Comparison of ENCODE assay signal across 9 mouse cellular contexts in the genomic region with DNA sequence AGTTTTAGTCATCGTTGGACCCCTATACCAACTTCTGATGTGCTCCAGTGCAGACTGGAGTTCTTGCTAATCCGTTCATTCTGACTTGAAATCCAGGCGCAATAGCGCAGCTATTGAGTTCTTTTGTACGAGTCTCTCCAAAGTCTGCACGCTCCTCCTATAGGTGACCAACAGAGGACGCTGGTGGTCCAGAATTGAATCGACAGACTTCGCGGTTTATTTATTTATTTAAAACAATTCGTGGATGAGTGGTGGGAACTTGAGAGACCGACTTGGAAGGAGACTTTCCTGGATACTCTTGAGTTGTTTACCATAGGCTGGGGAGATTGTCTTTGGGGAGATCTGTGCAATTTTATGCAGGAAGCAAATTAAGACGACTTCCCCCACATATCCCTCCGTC. TPM values are rescaled to one million over a fixed set of nuclear protein-coding genes. Genes with fewer than 3 reads are reported as not detected.
A peak's percentile ranks its signal among the peaks of the same experiment; 100 is the strongest.
DNase-seq lines count a peak whose midpoint lies in the region; ATAC-seq and TF ChIP-seq lines count a peak whose summit lies in the region.
"Had no signal": no experiment of that assay in that cellular context is flagged by ENCODE, and none has a peak within 500 bp of the region (broad histone marks: within the 10 kb centered on the region; RNA-seq: fewer than 3 reads in every experiment).

No protein-coding gene starts in this region.

- 0 out of 2 replicates have a peak, but pooled peaks cover 1% of the 10 kb centered on the region for H3K27me3 ChIP-seq in heart, adult 2 months (ENCODE audit: control insufficient read depth, insufficient read depth, low read length)
- peaks cover 23% of the 10 kb centered on the region; the same call in 1 of the 2 replicates for H3K27me3 ChIP-seq in limb, embryonic 14.5 days (ENCODE audit: control insufficient read depth, insufficient read depth, low read length)
- H3K27me3 ChIP-seq in neural tube, embryonic 15.5 days (replicated peaks), result peaks cover 9% of the 10 kb centered on the region; the same call in 1 of the 2 replicates

- intact Hi-C loops in heart, adult 2 months (cut with DNase I), result loop anchor here (1.0 to 10.0 kb wide), 6 partner anchors 122 to 920 kb away; no protein-coding TSS in a partner anchor

- H3K4me2 ChIP-seq in limb, embryonic 14.5 days (replicated peaks; ENCODE audit: low read depth, low read length, severe bottlenecking), result peak overlapping the region; percentile 82
- peak overlapping the region; percentile 88 for H3K4me2 ChIP-seq in neural tube, embryonic 15.5 days

- WGBS in heart, adult 2 months, result 6% methylated on average over 14 of the region's 14 CpGs
- WGBS in limb, embryonic 14.5 days, result 9% methylated on average over 14 of the region's 14 CpGs
- WGBS in neural tube, embryonic 15.5 days, result 9% methylated on average over 14 of the region's 14 CpGs

- peak; percentile 63 for DNase-seq in adrenal gland, postnatal 10 days
- DNase-seq in adrenal gland, adult 18-20 months (ENCODE audit: low spot score in 2 of 2), result no peak
- DNase-seq in embryo, embryonic 9.5 days (ENCODE audit: extremely low spot score), result peak; percentile 76
- DNase-seq in heart, adult 2 months, result peak; percentile 40 to 50
- peak; percentile 62 for DNase-seq in kidney, adult 9 months
- peak; percentile 90 for DNase-seq in limb, embryonic 14.5 days (ENCODE audit: low spot score)
- DNase-seq in spleen, adult 12 weeks (ENCODE audit: low spot score), result no peak

- no peaks in the 10 kb centered on the region for H3K9me3 ChIP-seq in limb, embryonic 14.5 days (ENCODE audit: control insufficient read depth, low read length)
- H3K9me3 ChIP-seq in neural tube, embryonic 15.5 days (replicated peaks), result no peaks in the 10 kb centered on the region

- ATAC-seq in limb, embryonic 14.5 days (ENCODE audit: low FRiP score, low read depth), result no peak
- 0 out of 2 replicates have a peak, but pooled peaks have one; percentile 7 for ATAC-seq in neural tube, embryonic 15.5 days (ENCODE audit: low FRiP score)

- H3K36me3 ChIP-seq in heart, adult 2 months (ENCODE audit: control insufficient read depth, insufficient read depth, low read length), result no peaks in the 10 kb centered on the region
- H3K36me3 ChIP-seq in limb, embryonic 14.5 days (ENCODE audit: control insufficient read depth, insufficient read depth, low read length), result peaks cover under 1% of the 10 kb centered on the region; the same call in 1 of the 2 replicates
- H3K36me3 ChIP-seq in neural tube, embryonic 15.5 days, result no peaks in the 10 kb centered on the region

- TF ChIP-seq POLR2A in heart, adult 2 months (IDR thresholded peaks at IDR 0.05; ENCODE audit: insufficient read depth, low read depth, low read length), result no peak
- no peak for TF ChIP-seq POLR2A in limb, embryonic 14.5 days (IDR thresholded peaks at IDR 0.05; ENCODE audit: borderline replicate concordance, extremely low read depth, insufficient read depth, insufficient read length)

- peak; percentile 79 for TF ChIP-seq CTCF in heart, adult 2 months (IDR thresholded peaks at IDR 0.05)

- no peak for TF ChIP-seq EP300 in heart, adult 2 months (IDR thresholded peaks at IDR 0.05; ENCODE audit: insufficient read depth, low read depth, low read length)

- H3K4me1 ChIP-seq in heart, adult 2 months (ENCODE audit: control insufficient read depth, insufficient read depth, low read length), result no peaks in the 10 kb centered on the region
- H3K4me1 ChIP-seq in limb, embryonic 14.5 days (ENCODE audit: control insufficient read depth, insufficient read depth, low read length), result peaks cover 11% of the 10 kb centered on the region
- H3K4me1 ChIP-seq in neural tube, embryonic 15.5 days, result peaks cover 41% of the 10 kb centered on the region

- no peak overlapping the region for H3K9ac ChIP-seq in heart, adult 2 months (ENCODE audit: low read depth, low read length)
- H3K9ac ChIP-seq in limb, embryonic 14.5 days (ENCODE audit: low read depth, low read length, severe bottlenecking), result no peak overlapping the region
- no peak overlapping the region for H3K9ac ChIP-seq in neural tube, embryonic 15.5 days (replicated peaks)

- no peak overlapping the region for H3K27ac ChIP-seq in heart, adult 2 months
- H3K27ac ChIP-seq in limb, embryonic 14.5 days (replicated peaks; ENCODE audit: low read depth, low read length), result no peak overlapping the region
- no peak overlapping the region for H3K27ac ChIP-seq in neural tube, embryonic 15.5 days (replicated peaks)

- H3K4me3 ChIP-seq in heart, adult 2 months, result no peak overlapping the region; the same call in 1 of the 2 replicates
- H3K4me3 ChIP-seq in limb, embryonic 14.5 days (replicated peaks; ENCODE audit: low read length), result peak overlapping the region; percentile 52; the same call in 1 of the 2 replicates
- H3K4me3 ChIP-seq in neural tube, embryonic 15.5 days (replicated peaks), result peak overlapping the region; percentile 74

- no peaks in the 10 kb centered on the region for H3K79me2 ChIP-seq in heart, adult 2 months (replicated peaks; ENCODE audit: control insufficient read depth, insufficient read depth, low read length)

RNA-seq across cellular contexts. Expression of gene Igfbp3, which starts 1.0 kb away (rescaled TPM):
- total RNA-seq in adrenal gland, postnatal 10 days (2021), result 10 to 100 TPM; 51.9 to 77.2 TPM
- total RNA-seq in adrenal gland, adult 18-20 months (2021), result 10 to 100 TPM; 49.2 to 73.6 TPM
- total RNA-seq in heart, adult 2 months (2021), result 10 to 100 TPM; 32.2 to 40.4 TPM
- polyA plus RNA-seq in heart, adult 2 months (2012; rRNA removed), result 20.8 and 31.0 TPM in 2 replicates
- polyA plus RNA-seq in limb, embryonic 14.5 days (2012; rRNA removed), result 277 and 285 TPM in 2 replicates
- polyA plus RNA-seq in limb, embryonic 14.5 days (2014; fragmentation: Nextera tagmentation; extraction: Ambion mirVana), result 191 and 214 TPM in 2 replicates
- polyA plus RNA-seq in neural tube, embryonic 15.5 days (2015; fragmentation: Nextera tagmentation; extraction: Ambion mirVana), result 25.3 and 31.5 TPM in 2 replicates

RNA-seq across cellular contexts. Expression of gene Igfbp1, which starts 17.2 kb away (rescaled TPM):
- 100 to 1,000 TPM; 133 to 360 TPM for total RNA-seq in adrenal gland, postnatal 10 days (2021)
- total RNA-seq in adrenal gland, adult 18-20 months (2021), result not detected
- not detected for total RNA-seq in heart, adult 2 months (2021)
- not detected in 2 replicates for polyA plus RNA-seq in heart, adult 2 months (2012; rRNA removed)
- polyA plus RNA-seq in limb, embryonic 14.5 days (2012; rRNA removed), result 1.4 and 2.0 TPM in 2 replicates
- polyA plus RNA-seq in limb, embryonic 14.5 days (2014; fragmentation: Nextera tagmentation; extraction: Ambion mirVana), result 1.6 and 1.7 TPM in 2 replicates
- polyA plus RNA-seq in neural tube, embryonic 15.5 days (2015; fragmentation: Nextera tagmentation; extraction: Ambion mirVana), result 0.10 and 0.38 TPM in 2 replicates

RNA-seq across cellular contexts. Expression of gene Gm11985, which starts 26.4 kb away (rescaled TPM):
- total RNA-seq in adrenal gland, postnatal 10 days (2021), result not detected
- total RNA-seq in adrenal gland, adult 18-20 months (2021), result not detected
- not detected for total RNA-seq in heart, adult 2 months (2021)
- not detected in 2 replicates for polyA plus RNA-seq in heart, adult 2 months (2012; rRNA removed)
- polyA plus RNA-seq in limb, embryonic 14.5 days (2012; rRNA removed), result 0.06 and 0.14 TPM in 2 replicates
- not detected in 2 replicates for polyA plus RNA-seq in limb, embryonic 14.5 days (2014; fragmentation: Nextera tagmentation; extraction: Ambion mirVana)
- polyA plus RNA-seq in neural tube, embryonic 15.5 days (2015; fragmentation: Nextera tagmentation; extraction: Ambion mirVana), result not detected in 2 replicates
- polyA plus RNA-seq: small intestine, adult 2 months had no signal

Comparison
In these comparisons a context has a peak if more than half of its experiments do, and no peak if none do; other contexts are left out.
1. DNase-seq: peak in adrenal gland, postnatal 10 days (single experiment), embryo, embryonic 9.5 days (single experiment), heart, adult 2 months (2 of 2), kidney, adult 9 months (single experiment) and limb, embryonic 14.5 days (single experiment); none in adrenal gland, adult 18-20 months (0 of 2) and spleen, adult 12 weeks (single experiment).
2. RNA of gene Igfbp1, which starts 17.2 kb away (total RNA-seq): 133 to 360 TPM in adrenal gland, postnatal 10 days; not detected in adrenal gland, adult 18-20 months and not detected in heart, adult 2 months; every median in the first group is over 100 times any median in the second.